Mouse (Mus musculus) B cell, adult 2 months (primary cell): ENCODE data around the gene Gm17416.
A peak's percentile ranks its signal among the peaks of the same experiment; 100 is the strongest.

Experiments used
- DNase-seq, 2 experiments: peaks; one replicate each; pipeline ENCODE4 v3.0.0; 2022

The Gm17416 gene

DNA sequence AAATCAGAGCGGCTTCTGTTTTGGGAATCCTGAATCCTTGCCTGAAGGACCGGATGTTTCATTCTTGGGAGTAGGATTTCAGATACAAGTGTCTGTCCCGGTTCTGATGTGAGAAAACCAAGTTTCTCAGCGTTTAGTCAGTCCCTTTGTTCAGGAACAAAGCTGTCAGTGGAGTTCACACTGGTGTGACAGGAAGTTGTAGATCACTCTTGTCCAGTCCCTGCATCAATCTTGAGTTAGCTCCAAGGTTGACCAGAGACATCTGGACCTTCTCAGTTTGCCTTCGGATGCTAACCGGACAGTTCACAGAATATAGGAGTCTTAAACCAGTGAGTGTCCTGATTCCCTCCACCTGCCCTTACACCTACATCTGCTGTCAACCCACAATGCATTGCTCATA, 38.6 kb downstream of the Gm17416 start:
- DNase-seq, result no peak

DNA sequence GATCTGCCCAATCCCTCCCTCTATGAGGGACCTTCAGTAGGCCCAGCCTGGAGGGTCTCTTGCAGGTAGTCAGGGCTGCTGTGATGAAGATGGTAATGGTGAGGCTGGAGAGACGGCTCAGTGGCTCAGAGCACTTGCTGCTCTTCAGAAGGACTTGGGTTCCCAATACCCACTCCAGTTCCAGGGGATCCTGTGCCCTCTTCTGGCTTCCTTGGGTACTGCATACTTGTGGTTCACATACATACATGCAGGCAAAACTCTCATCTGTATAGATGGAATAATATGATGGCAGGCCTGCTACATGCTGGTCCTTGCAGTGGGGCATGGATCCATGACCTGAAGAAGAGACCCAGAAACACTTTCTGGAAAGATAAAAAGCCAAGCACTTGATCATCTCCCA, 39.6 kb downstream of the Gm17416 start:
- no peak for DNase-seq

DNA sequence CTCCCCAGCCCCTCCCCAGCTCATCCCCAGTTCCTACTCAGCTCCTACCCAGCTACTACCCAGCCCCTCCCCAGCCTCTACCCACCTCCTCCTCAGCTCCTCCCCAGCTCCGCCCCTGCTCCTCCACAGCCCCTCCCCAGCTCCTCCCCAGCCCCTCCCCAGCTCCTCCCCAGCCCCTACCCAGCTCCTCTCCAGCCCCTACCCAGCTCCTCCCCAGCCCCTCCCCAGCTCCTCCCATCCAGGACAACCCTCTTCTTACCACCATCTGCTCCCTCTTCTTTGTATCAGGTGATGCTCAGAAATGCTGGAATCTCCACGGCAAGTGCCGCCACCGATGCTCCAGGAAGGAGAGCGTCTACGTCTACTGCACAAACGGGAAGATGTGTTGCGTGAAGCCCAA, 43.1 kb downstream of the Gm17416 start:
- DNase-seq, result no peak

DNA sequence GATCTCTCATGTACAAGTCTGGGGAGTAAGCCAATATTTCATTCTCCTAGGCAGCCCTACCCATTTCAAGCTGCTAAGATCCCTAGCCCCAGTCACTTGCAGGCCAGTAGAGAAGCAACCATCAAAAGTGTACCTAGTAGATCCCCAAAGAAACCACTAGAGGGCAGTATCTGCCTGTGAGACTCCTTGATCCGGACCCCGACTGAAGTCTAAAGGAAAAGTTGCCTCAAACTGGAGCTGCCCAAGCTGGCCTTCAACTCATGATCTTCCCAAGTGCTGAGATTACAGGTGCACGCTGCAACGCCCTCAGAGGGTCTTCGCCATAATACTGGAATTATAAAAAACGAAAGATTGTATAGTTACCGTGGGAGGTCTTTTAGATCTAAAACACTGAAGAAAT, 46.4 kb downstream of the Gm17416 start:
- peak; percentile 41 to 46 for DNase-seq

DNA sequence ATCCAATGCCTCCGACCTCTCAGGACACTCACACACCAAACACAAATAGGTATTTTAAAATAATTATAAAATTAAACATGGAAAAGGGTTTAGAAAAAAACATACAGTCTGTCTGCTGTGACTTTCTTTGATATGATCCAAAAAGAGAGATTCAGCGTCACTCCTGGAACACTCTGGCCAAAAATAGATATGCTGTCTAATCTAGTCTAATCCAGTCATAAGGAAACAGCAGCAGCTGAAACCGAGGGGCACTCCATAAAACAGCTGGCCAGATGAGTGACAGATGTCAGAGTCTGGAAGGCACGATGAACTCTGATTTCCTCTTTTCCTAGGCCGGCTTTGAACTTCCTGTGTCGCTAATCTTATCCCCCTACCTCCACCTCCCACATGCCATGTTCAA, 47.3 kb downstream of the Gm17416 start:
- no peak for DNase-seq

DNA sequence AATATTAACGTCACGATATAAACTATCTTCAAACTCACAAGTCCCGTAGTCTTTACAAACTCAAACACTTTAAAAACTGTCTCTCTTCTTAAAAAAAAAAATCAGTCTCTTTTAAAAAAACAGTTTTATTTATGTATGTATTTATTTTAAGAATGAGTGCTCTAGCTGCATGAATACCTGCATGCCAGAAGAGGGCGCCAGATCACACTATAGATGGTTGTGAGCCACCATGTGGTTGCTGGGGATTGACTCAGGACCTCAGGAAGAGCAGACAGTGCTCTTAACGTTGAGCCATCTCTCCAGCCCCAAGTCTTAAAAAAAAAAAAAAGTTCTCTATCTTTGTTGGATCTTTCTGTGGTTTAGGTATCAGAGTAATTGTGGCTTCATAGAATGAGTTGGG, 48.2 kb downstream of the Gm17416 start:
- peak; percentile 19 to 38 for DNase-seq
